Mouse (Mus musculus): ENCODE results near the gene Acsl1. TPM values are rescaled to one million over a fixed set of nuclear protein-coding genes. Genes with fewer than 3 reads are reported as not detected.

Gene Acsl1
- polyA plus RNA-seq, 1 experiment from 2014 or later = 48.3 TPM

GRCm38 (mm10) chr8:46543191-46543590 is 72.4 kb downstream of the Acsl1 start:
- H3K4me1 ChIP-seq (ENCODE audit: control insufficient read depth, insufficient read depth, low read length) = peaks cover 14% of the 10 kb centered on the region
- no peak for ATAC-seq
- no peaks in the 10 kb centered on the region for H3K36me3 ChIP-seq (ENCODE audit: control insufficient read depth, insufficient read depth, low read length)
- H3K9me3 ChIP-seq (ENCODE audit: control insufficient read depth, low read length) = no peaks in the 10 kb centered on the region
- no peaks in the 10 kb centered on the region for H3K27me3 ChIP-seq (replicated peaks; ENCODE audit: control insufficient read depth, insufficient read depth, low read length)
- H3K27ac ChIP-seq (ENCODE audit: low read length) = peak overlapping the region; percentile 18; the same call in 1 of the 2 replicates
- no peak overlapping the region for H3K4me3 ChIP-seq (ENCODE audit: low read length)
- no peak overlapping the region for H3K4me2 ChIP-seq (ENCODE audit: low read depth, low read length)
- WGBS = 61% methylated on average over 7 of the region's 7 CpGs
- H3K9ac ChIP-seq (ENCODE audit: low read depth, low read length) = no peak overlapping the region

- Histone ChIP-seq H3K4me3 (ENCODE audit: low read length) (no peak overlapping the region), H3K27ac (ENCODE audit: low read length) (peak overlapping the region; percentile 18; the same call in 1 of the 2 replicates), H3K9ac (ENCODE audit: low read depth, low read length) (no peak overlapping the region), H3K27me3 (replicated peaks; ENCODE audit: control insufficient read depth, insufficient read depth, low read length) (no peaks in the 10 kb centered on the region), H3K4me1 (ENCODE audit: control insufficient read depth, insufficient read depth, low read length) (peaks cover 14% of the 10 kb centered on the region), H3K36me3 (ENCODE audit: control insufficient read depth, insufficient read depth, low read length) (no peaks in the 10 kb centered on the region), H3K4me2 (ENCODE audit: low read depth, low read length) (no peak overlapping the region), H3K9me3 (ENCODE audit: control insufficient read depth, low read length) (no peaks in the 10 kb centered on the region)
- WGBS = 55% methylated on average over 6 of the region's 6 CpGs
- peak; percentile 66 for ATAC-seq
These were observed 72.8 kb downstream of the Acsl1 start for GRCm38 (mm10) chr8:46543662-46544061.

- H3K27me3 ChIP-seq (replicated peaks; ENCODE audit: control insufficient read depth, insufficient read depth, low read length) = no peaks in the 10 kb centered on the region
- H3K4me2 ChIP-seq (ENCODE audit: low read depth, low read length) = no peak overlapping the region
- H3K27ac ChIP-seq (ENCODE audit: low read length) = no peak overlapping the region
- no peaks in the 10 kb centered on the region for H3K36me3 ChIP-seq (ENCODE audit: control insufficient read depth, insufficient read depth, low read length)
- no peak overlapping the region for H3K9ac ChIP-seq (ENCODE audit: low read depth, low read length)
- no peaks in the 10 kb centered on the region for H3K9me3 ChIP-seq (ENCODE audit: control insufficient read depth, low read length)
- peaks cover 14% of the 10 kb centered on the region for H3K4me1 ChIP-seq (ENCODE audit: control insufficient read depth, insufficient read depth, low read length)
- ATAC-seq = no peak
- WGBS = 91% methylated on average over 5 of the region's 5 CpGs
- H3K4me3 ChIP-seq (ENCODE audit: low read length) = no peak overlapping the region
These were observed 75.0 kb downstream of the Acsl1 start for GRCm38 (mm10) chr8:46545854-46546253.

- Histone ChIP-seq H3K4me3 (ENCODE audit: low read length) (no peak overlapping the region), H3K27ac (ENCODE audit: low read length) (no peak overlapping the region), H3K27me3 (replicated peaks; ENCODE audit: control insufficient read depth, insufficient read depth, low read length) (no peaks in the 10 kb centered on the region), H3K36me3 (ENCODE audit: control insufficient read depth, insufficient read depth, low read length) (no peaks in the 10 kb centered on the region), H3K4me1 (ENCODE audit: control insufficient read depth, insufficient read depth, low read length) (peaks cover 14% of the 10 kb centered on the region), H3K9me3 (ENCODE audit: control insufficient read depth, low read length) (no peaks in the 10 kb centered on the region), H3K9ac (ENCODE audit: low read depth, low read length) (no peak overlapping the region), H3K4me2 (ENCODE audit: low read depth, low read length) (no peak overlapping the region)
- WGBS = 75% methylated on average over 11 of the region's 11 CpGs
- peak; percentile 21; the same call in 1 of the 2 replicates for ATAC-seq
These were observed 75.8 kb downstream of the Acsl1 start for GRCm38 (mm10) chr8:46546431-46547176.

- no peaks in the 10 kb centered on the region for H3K36me3 ChIP-seq (ENCODE audit: control insufficient read depth, insufficient read depth, low read length)
- no peak for ATAC-seq
- 40% methylated on average over 4 of the region's 4 CpGs for WGBS
- no peak overlapping the region for H3K4me2 ChIP-seq (ENCODE audit: low read depth, low read length)
- no peak overlapping the region for H3K27ac ChIP-seq (ENCODE audit: low read length)
- H3K27me3 ChIP-seq (replicated peaks; ENCODE audit: control insufficient read depth, insufficient read depth, low read length) = no peaks in the 10 kb centered on the region
- no peaks in the 10 kb centered on the region for H3K9me3 ChIP-seq (ENCODE audit: control insufficient read depth, low read length)
- H3K9ac ChIP-seq (ENCODE audit: low read depth, low read length) = no peak overlapping the region
- H3K4me1 ChIP-seq (ENCODE audit: control insufficient read depth, insufficient read depth, low read length) = peaks cover 15% of the 10 kb centered on the region
- no peak overlapping the region for H3K4me3 ChIP-seq (ENCODE audit: low read length)
These were observed 76.4 kb downstream of the Acsl1 start for GRCm38 (mm10) chr8:46547245-46547644.

GRCm38 (mm10) chr8:46550058-46550457 is 79.2 kb downstream of the Acsl1 start:
- no peak for ATAC-seq
- no peaks in the 10 kb centered on the region for H3K27me3 ChIP-seq (replicated peaks; ENCODE audit: control insufficient read depth, insufficient read depth, low read length)
- H3K4me2 ChIP-seq (ENCODE audit: low read depth, low read length) = no peak overlapping the region
- H3K9ac ChIP-seq (ENCODE audit: low read depth, low read length) = no peak overlapping the region
- no peaks in the 10 kb centered on the region for H3K36me3 ChIP-seq (ENCODE audit: control insufficient read depth, insufficient read depth, low read length)
- no peak overlapping the region for H3K27ac ChIP-seq (ENCODE audit: low read length)
- H3K9me3 ChIP-seq (ENCODE audit: control insufficient read depth, low read length) = no peaks in the 10 kb centered on the region
- WGBS = 75% methylated on average over 8 of the region's 8 CpGs
- H3K4me1 ChIP-seq (ENCODE audit: control insufficient read depth, insufficient read depth, low read length) = peaks cover 11% of the 10 kb centered on the region
- no peak overlapping the region for H3K4me3 ChIP-seq (ENCODE audit: low read length)

GRCm38 (mm10) chr8:46551029-46551428 is 80.2 kb downstream of the Acsl1 start:
- peaks cover 11% of the 10 kb centered on the region for H3K4me1 ChIP-seq (ENCODE audit: control insufficient read depth, insufficient read depth, low read length)
- ATAC-seq = no peak
- no peaks in the 10 kb centered on the region for H3K9me3 ChIP-seq (ENCODE audit: control insufficient read depth, low read length)
- H3K36me3 ChIP-seq (ENCODE audit: control insufficient read depth, insufficient read depth, low read length) = no peaks in the 10 kb centered on the region
- no peak overlapping the region for H3K4me3 ChIP-seq (ENCODE audit: low read length)
- 30% methylated on average over 4 of the region's 4 CpGs for WGBS
- no peak overlapping the region for H3K27ac ChIP-seq (ENCODE audit: low read length)
- H3K27me3 ChIP-seq (replicated peaks; ENCODE audit: control insufficient read depth, insufficient read depth, low read length) = no peaks in the 10 kb centered on the region
- no peak overlapping the region for H3K9ac ChIP-seq (ENCODE audit: low read depth, low read length)
- H3K4me2 ChIP-seq (ENCODE audit: low read depth, low read length) = peak overlapping the region; percentile 35

- H3K4me2 ChIP-seq (ENCODE audit: low read depth, low read length) = peak within 1 kb of the TSS; percentile 81
- H3K4me3 ChIP-seq (ENCODE audit: low read length) = peak within 1 kb of the TSS; percentile 83
- no peaks in the 10 kb centered on the region for H3K27me3 ChIP-seq (replicated peaks; ENCODE audit: control insufficient read depth, insufficient read depth, low read length)
- no peaks in the 10 kb centered on the region for H3K36me3 ChIP-seq (ENCODE audit: control insufficient read depth, insufficient read depth, low read length)
- peaks cover 8% of the 10 kb centered on the region for H3K4me1 ChIP-seq (ENCODE audit: control insufficient read depth, insufficient read depth, low read length)
- H3K27ac ChIP-seq (ENCODE audit: low read length) = peak within 1 kb of the TSS; percentile 71; the same call in 1 of the 2 replicates
- WGBS = under 1% methylated on average over 50 of the region's 50 CpGs
- peak; percentile 99 for ATAC-seq
- peak within 1 kb of the TSS; percentile 75 for H3K9ac ChIP-seq (ENCODE audit: low read depth, low read length)
- no peaks in the 10 kb centered on the region for H3K9me3 ChIP-seq (ENCODE audit: control insufficient read depth, low read length)
These were observed 81.0 kb downstream of the Acsl1 start, which contains the start of gene Cenpu for GRCm38 (mm10) chr8:46551615-46552440. Cenpu (plus strand) TSS chr8:46552028.

- no peak for ATAC-seq
- Histone ChIP-seq H3K4me3 (ENCODE audit: low read length) (peak overlapping the region; percentile 83), H3K4me2 (ENCODE audit: low read depth, low read length) (peak overlapping the region; percentile 81), H3K27ac (ENCODE audit: low read length) (no peak overlapping the region), H3K4me1 (ENCODE audit: control insufficient read depth, insufficient read depth, low read length) (peaks cover 6% of the 10 kb centered on the region), H3K36me3 (ENCODE audit: control insufficient read depth, insufficient read depth, low read length) (no peaks in the 10 kb centered on the region), H3K9ac (ENCODE audit: low read depth, low read length) (peak overlapping the region; percentile 75), H3K9me3 (ENCODE audit: control insufficient read depth, low read length) (no peaks in the 10 kb centered on the region), H3K27me3 (replicated peaks; ENCODE audit: control insufficient read depth, insufficient read depth, low read length) (no peaks in the 10 kb centered on the region)
- WGBS = 3% methylated on average over 10 of the region's 10 CpGs
These were observed 81.6 kb downstream of the Acsl1 start for GRCm38 (mm10) chr8:46552441-46552765.
